1 mouse cellular context compared by ENCODE assay signal in the genomic region with DNA sequence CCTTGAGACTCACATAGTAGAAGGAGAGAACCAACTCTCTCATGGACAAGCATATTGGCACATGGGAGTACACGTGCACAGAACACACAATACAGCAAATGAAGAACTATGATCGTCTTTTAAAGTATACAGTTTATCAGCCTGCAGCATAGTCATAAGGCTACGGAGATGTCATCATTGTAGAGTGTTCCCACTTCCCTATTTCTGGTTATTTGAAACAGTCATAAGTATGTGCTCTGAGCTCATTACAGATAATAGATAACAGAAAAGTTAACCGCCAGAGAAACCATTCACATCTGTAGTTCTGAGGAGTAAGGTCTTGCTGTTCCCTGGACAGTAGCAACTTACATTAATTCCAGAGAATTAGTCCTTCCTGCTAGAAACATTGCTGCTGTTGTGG.
TF ChIP-seq lines count a peak whose summit lies in the region.

No protein-coding gene starts in this region.

TF ChIP-seq in CH12.LX, 34 proteins besides CTCF, POLR2A, EP300 and RAD21 (continued from another document):
- TF ChIP-seq ETS1 (conservative IDR thresholded peaks at IDR 0.05; ENCODE audit: low read depth, low read length), result peak; percentile 21; the same call in 1 of the 2 replicates
- no peak for TF ChIP-seq PAX5 (IDR thresholded peaks at IDR 0.05; ENCODE audit: low read length)
- TF ChIP-seq TCF12 (IDR thresholded peaks at IDR 0.05; ENCODE audit: low read depth, low read length), result no peak
- no peak for TF ChIP-seq SMC3 (IDR thresholded peaks at IDR 0.05; ENCODE audit: low read depth, low read length)
- no peak for TF ChIP-seq MAZ (IDR thresholded peaks at IDR 0.05; ENCODE audit: low read depth, low read length)
- TF ChIP-seq USF1 (IDR thresholded peaks at IDR 0.05; ENCODE audit: low read depth, low read length), result no peak
- no peak for TF ChIP-seq CHD2 (IDR thresholded peaks at IDR 0.05; ENCODE audit: low read length)
- no peak for TF ChIP-seq SIN3A (IDR thresholded peaks at IDR 0.05; ENCODE audit: low read length)
- peak; percentile 79 for TF ChIP-seq IRF4 (IDR thresholded peaks at IDR 0.05; ENCODE audit: low read depth, low read length)
- no peak for TF ChIP-seq NELFE (IDR thresholded peaks at IDR 0.05; ENCODE audit: low read depth, low read length)
- peak; percentile 45; the same call in 1 of the 2 replicates for TF ChIP-seq JUND (conservative IDR thresholded peaks at IDR 0.05; ENCODE audit: low read depth, low read length)
- TF ChIP-seq ZKSCAN1 (IDR thresholded peaks at IDR 0.05; ENCODE audit: borderline replicate concordance, low read depth, low read length), result no peak
- TF ChIP-seq BHLHE40 (IDR thresholded peaks at IDR 0.05; ENCODE audit: low read depth, low read length), result peak; percentile 47
- TF ChIP-seq ZC3H11A (IDR thresholded peaks at IDR 0.05; ENCODE audit: low read depth, low read length), result no peak
- peak; percentile 69 for TF ChIP-seq JUN (IDR thresholded peaks at IDR 0.05; ENCODE audit: insufficient read depth, low read depth, low read length)
